Mouse (Mus musculus): ENCODE measurements around the gene Arhgef39. TPM values are rescaled to one million over a fixed set of nuclear protein-coding genes. Genes with fewer than 3 reads are reported as not detected.

Arhgef39 gene
- total and polyA plus RNA-seq, 3 experiments = 16.4 to 71.2 (median 29.0) TPM

- ATAC-seq (ENCODE audit: extremely low read depth, insufficient number of reproducible peaks, low FRiP score, poor library complexity, severe bottlenecking) (no peak), DNase-seq (ENCODE audit: low spot score) (no peak)
- no peak overlapping the region for H3K4me3 ChIP-seq (ENCODE audit: low read depth, low read length)
- H3K9me3 ChIP-seq (replicated peaks) = no peaks in the 10 kb centered on the region
- peaks cover 24% of the 10 kb centered on the region for H3K27me3 ChIP-seq (ENCODE audit: insufficient read depth, low read length)
- no peaks in the 10 kb centered on the region for H3K36me3 ChIP-seq (replicated peaks)
- peaks cover 15% of the 10 kb centered on the region for H3K4me1 ChIP-seq (ENCODE audit: insufficient read depth, low read depth, low read length)
- TF ChIP-seq CTCF (IDR thresholded peaks at IDR 0.05; ENCODE audit: low read depth, low read length) (no peak), GATA2 (IDR thresholded peaks at IDR 0.05; ENCODE audit: borderline replicate concordance, low read depth, low read length) (no peak), POLR2AphosphoS5 (IDR thresholded peaks at IDR 0.05; ENCODE audit: insufficient replicate concordance, low read depth, low read length) (no peak), GATA1 (IDR thresholded peaks at IDR 0.05; ENCODE audit: borderline replicate concordance, low read length) (no peak), TAL1 (conservative IDR thresholded peaks at IDR 0.05; ENCODE audit: low read depth, low read length) (no peak)
Measured at GRCm38 (mm10) chr4:43478906-43479832, 20.3 kb downstream of the Arhgef39 start.

- TF ChIP-seq GATA1 (IDR thresholded peaks at IDR 0.05; ENCODE audit: borderline replicate concordance, low read length) (no peak), TAL1 (conservative IDR thresholded peaks at IDR 0.05; ENCODE audit: low read depth, low read length) (no peak), CTCF (IDR thresholded peaks at IDR 0.05; ENCODE audit: low read depth, low read length) (no peak), GATA2 (IDR thresholded peaks at IDR 0.05; ENCODE audit: borderline replicate concordance, low read depth, low read length) (no peak), POLR2AphosphoS5 (IDR thresholded peaks at IDR 0.05; ENCODE audit: insufficient replicate concordance, low read depth, low read length) (no peak)
- peaks cover 15% of the 10 kb centered on the region for H3K4me1 ChIP-seq (ENCODE audit: insufficient read depth, low read depth, low read length)
- DNase-seq (ENCODE audit: low spot score) = no peak
- H3K36me3 ChIP-seq (replicated peaks) = no peaks in the 10 kb centered on the region
- peaks cover 21% of the 10 kb centered on the region for H3K27me3 ChIP-seq (ENCODE audit: insufficient read depth, low read length)
- H3K4me3 ChIP-seq (ENCODE audit: low read depth, low read length) = no peak overlapping the region
- no peak for ATAC-seq (ENCODE audit: extremely low read depth, insufficient number of reproducible peaks, low FRiP score, poor library complexity, severe bottlenecking)
- no peaks in the 10 kb centered on the region for H3K9me3 ChIP-seq (replicated peaks)
Measured at GRCm38 (mm10) chr4:43478534-43478858, 21.0 kb downstream of the Arhgef39 start.

GRCm38 (mm10) chr4:43477857-43478533, 21.5 kb downstream of the Arhgef39 start:
- TF ChIP-seq GATA2 (IDR thresholded peaks at IDR 0.05; ENCODE audit: borderline replicate concordance, low read depth, low read length) (no peak), GATA1 (IDR thresholded peaks at IDR 0.05; ENCODE audit: borderline replicate concordance, low read length) (no peak), CTCF (IDR thresholded peaks at IDR 0.05; ENCODE audit: low read depth, low read length) (no peak), POLR2AphosphoS5 (IDR thresholded peaks at IDR 0.05; ENCODE audit: insufficient replicate concordance, low read depth, low read length) (no peak), TAL1 (conservative IDR thresholded peaks at IDR 0.05; ENCODE audit: low read depth, low read length) (no peak)
- DNase-seq (ENCODE audit: low spot score) (no peak), ATAC-seq (ENCODE audit: extremely low read depth, insufficient number of reproducible peaks, low FRiP score, poor library complexity, severe bottlenecking) (no peak)
- Histone ChIP-seq H3K27me3 (ENCODE audit: insufficient read depth, low read length) (peaks cover 16% of the 10 kb centered on the region), H3K9me3 (replicated peaks) (no peaks in the 10 kb centered on the region), H3K4me1 (ENCODE audit: insufficient read depth, low read depth, low read length) (peaks cover 15% of the 10 kb centered on the region), H3K36me3 (replicated peaks) (no peaks in the 10 kb centered on the region), H3K4me3 (ENCODE audit: low read depth, low read length) (no peak overlapping the region)

DNA sequence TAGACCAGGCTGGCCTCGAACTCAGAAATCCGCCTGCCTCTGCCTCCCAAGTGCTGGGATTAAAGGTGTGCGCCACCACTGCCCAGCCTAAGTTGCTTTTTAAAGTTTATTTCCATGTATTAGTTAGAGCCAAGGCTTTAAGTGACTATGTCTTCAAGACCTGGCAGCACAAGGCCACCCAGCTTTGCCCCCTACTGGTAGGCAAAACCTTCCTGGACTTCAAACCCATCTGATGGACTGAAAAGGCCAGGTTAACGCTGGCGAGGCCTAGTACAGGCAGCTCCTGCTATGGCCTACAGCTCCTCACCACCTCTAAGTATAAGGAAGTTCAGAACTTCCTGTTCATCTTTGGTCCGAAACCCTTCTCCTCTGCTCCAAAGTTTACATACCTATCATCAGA, 22.9 kb downstream of the Arhgef39 start:
- TF ChIP-seq GATA1 (IDR thresholded peaks at IDR 0.05; ENCODE audit: borderline replicate concordance, low read length) (no peak), TAL1 (conservative IDR thresholded peaks at IDR 0.05; ENCODE audit: low read depth, low read length) (no peak), POLR2AphosphoS5 (IDR thresholded peaks at IDR 0.05; ENCODE audit: insufficient replicate concordance, low read depth, low read length) (no peak), CTCF (IDR thresholded peaks at IDR 0.05; ENCODE audit: low read depth, low read length) (no peak), GATA2 (IDR thresholded peaks at IDR 0.05; ENCODE audit: borderline replicate concordance, low read depth, low read length) (no peak)
- peaks cover 8% of the 10 kb centered on the region for H3K4me1 ChIP-seq (ENCODE audit: insufficient read depth, low read depth, low read length)
- no peak overlapping the region for H3K4me3 ChIP-seq (ENCODE audit: low read depth, low read length)
- H3K9me3 ChIP-seq (replicated peaks) = no peaks in the 10 kb centered on the region
- H3K27me3 ChIP-seq (ENCODE audit: insufficient read depth, low read length) = peaks cover 9% of the 10 kb centered on the region
- no peak for DNase-seq (ENCODE audit: low spot score)
- no peak for ATAC-seq (ENCODE audit: extremely low read depth, insufficient number of reproducible peaks, low FRiP score, poor library complexity, severe bottlenecking)
- no peaks in the 10 kb centered on the region for H3K36me3 ChIP-seq (replicated peaks)

- Histone ChIP-seq H3K9me3 (replicated peaks) (no peaks in the 10 kb centered on the region), H3K27me3 (ENCODE audit: insufficient read depth, low read length) (peaks cover 12% of the 10 kb centered on the region), H3K4me1 (ENCODE audit: insufficient read depth, low read depth, low read length) (peaks cover 5% of the 10 kb centered on the region), H3K4me3 (ENCODE audit: low read depth, low read length) (no peak overlapping the region), H3K36me3 (replicated peaks) (no peaks in the 10 kb centered on the region)
- no peak for DNase-seq (ENCODE audit: low spot score)
- TF ChIP-seq GATA1 (IDR thresholded peaks at IDR 0.05; ENCODE audit: borderline replicate concordance, low read length) = no peak
- TF ChIP-seq POLR2AphosphoS5 (IDR thresholded peaks at IDR 0.05; ENCODE audit: insufficient replicate concordance, low read depth, low read length) = no peak
- TF ChIP-seq CTCF (IDR thresholded peaks at IDR 0.05; ENCODE audit: low read depth, low read length) = no peak
- TF ChIP-seq TAL1 (conservative IDR thresholded peaks at IDR 0.05; ENCODE audit: low read depth, low read length) = no peak
- no peak for TF ChIP-seq GATA2 (IDR thresholded peaks at IDR 0.05; ENCODE audit: borderline replicate concordance, low read depth, low read length)
- ATAC-seq (ENCODE audit: extremely low read depth, insufficient number of reproducible peaks, low FRiP score, poor library complexity, severe bottlenecking) = no peak
Measured at GRCm38 (mm10) chr4:43473636-43474035, 25.9 kb downstream of the Arhgef39 start.

DNA sequence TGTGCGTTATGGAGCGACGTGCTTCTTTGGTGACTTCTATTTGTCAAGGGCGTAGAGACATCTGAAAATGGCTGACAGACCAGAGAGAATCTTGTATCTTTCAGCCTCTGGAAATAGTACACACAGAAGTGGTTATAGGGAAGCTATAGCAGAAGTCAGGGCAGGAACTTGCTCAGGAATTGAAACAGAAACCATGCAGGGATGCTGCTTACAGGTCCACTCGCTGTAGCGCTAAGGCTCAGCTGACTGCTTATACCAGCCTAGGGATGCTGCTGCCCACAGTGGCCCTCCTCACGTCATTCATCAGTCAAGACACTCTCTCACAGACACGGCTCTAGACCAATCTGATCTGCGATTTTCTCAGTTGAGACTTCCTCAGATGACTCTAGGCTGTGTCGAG, 29.2 kb downstream of the Arhgef39 start:
- TF ChIP-seq CTCF (IDR thresholded peaks at IDR 0.05; ENCODE audit: low read depth, low read length) (no peak), GATA1 (IDR thresholded peaks at IDR 0.05; ENCODE audit: borderline replicate concordance, low read length) (no peak), GATA2 (IDR thresholded peaks at IDR 0.05; ENCODE audit: borderline replicate concordance, low read depth, low read length) (no peak), TAL1 (conservative IDR thresholded peaks at IDR 0.05; ENCODE audit: low read depth, low read length) (no peak), POLR2AphosphoS5 (IDR thresholded peaks at IDR 0.05; ENCODE audit: insufficient replicate concordance, low read depth, low read length) (no peak)
- Histone ChIP-seq H3K27me3 (ENCODE audit: insufficient read depth, low read length) (peaks cover 27% of the 10 kb centered on the region), H3K9me3 (replicated peaks) (no peaks in the 10 kb centered on the region), H3K4me1 (ENCODE audit: insufficient read depth, low read depth, low read length) (no peaks in the 10 kb centered on the region; the same call in 1 of the 2 replicates), H3K36me3 (replicated peaks) (no peaks in the 10 kb centered on the region), H3K4me3 (ENCODE audit: low read depth, low read length) (no peak overlapping the region)
- ATAC-seq (ENCODE audit: extremely low read depth, insufficient number of reproducible peaks, low FRiP score, poor library complexity, severe bottlenecking) (no peak), DNase-seq (ENCODE audit: low spot score) (no peak)

Data from G1E (cell line).